Comparison of ENCODE assay signal across 9 mouse cellular contexts in the genomic region with DNA sequence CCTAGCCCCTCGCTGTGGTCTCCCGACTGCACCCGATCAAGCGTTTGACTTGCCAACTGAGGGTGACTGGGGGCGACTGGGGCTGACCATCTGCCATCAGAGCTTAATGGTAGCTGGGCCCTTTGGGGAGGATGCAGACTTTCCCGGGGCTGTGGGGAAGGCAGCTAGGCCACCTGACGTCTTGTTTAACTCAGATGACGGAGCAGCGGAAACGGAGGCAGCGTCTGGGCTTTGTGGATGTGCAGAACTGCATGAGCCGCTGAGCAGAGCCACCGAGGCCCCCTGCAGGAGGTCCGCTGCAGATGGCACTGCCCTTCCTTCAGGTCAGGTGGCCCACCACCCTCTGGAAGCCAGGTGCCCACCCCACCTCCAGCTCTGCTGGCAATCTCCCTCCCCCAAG. TPM values are rescaled to one million over a fixed set of nuclear protein-coding genes. Genes with fewer than 3 reads are reported as not detected.
A peak's percentile ranks its signal among the peaks of the same experiment; 100 is the strongest.
DNase-seq lines count a peak whose midpoint lies in the region; ATAC-seq and TF ChIP-seq lines count a peak whose summit lies in the region.
"Had no signal": no experiment of that assay in that cellular context is flagged by ENCODE, and none has a peak within 500 bp of the region (broad histone marks: within the 10 kb centered on the region; RNA-seq: fewer than 3 reads in every experiment).

No protein-coding gene starts in this region.

- H3K27ac ChIP-seq in kidney, embryonic 15.5 days, result no peak overlapping the region
- H3K27ac ChIP-seq in MEL (ENCODE audit: control insufficient read depth, low read depth, low read length), result no peak overlapping the region
- no peak overlapping the region; the same call in 1 of the 2 replicates for H3K27ac ChIP-seq in forebrain, embryonic 13.5 days
- 0 out of 2 replicates have a peak overlapping the region, but pooled peaks have one; percentile 33 for H3K27ac ChIP-seq in midbrain, embryonic 14.5 days (replicated peaks; ENCODE audit: low read depth, low read length)

- no peaks in the 10 kb centered on the region for H3K27me3 ChIP-seq in kidney, embryonic 15.5 days
- H3K27me3 ChIP-seq in MEL (ENCODE audit: control insufficient read depth in 1 of 2, insufficient read depth in 2 of 2, low read length in 2 of 2), result no peaks in the 10 kb centered on the region
- no peaks in the 10 kb centered on the region for H3K27me3 ChIP-seq in forebrain, embryonic 13.5 days
- H3K27me3 ChIP-seq in midbrain, embryonic 14.5 days (ENCODE audit: control insufficient read depth, insufficient read depth, low read length), result no peaks in the 10 kb centered on the region

- no peak overlapping the region for H3K4me3 ChIP-seq in kidney, embryonic 15.5 days (replicated peaks)
- no peak overlapping the region for H3K4me3 ChIP-seq in MEL (ENCODE audit: control insufficient read depth in 1 of 2, insufficient read depth in 1 of 2, low read depth in 2 of 2, low read length in 2 of 2)
- no peak overlapping the region for H3K4me3 ChIP-seq in forebrain, embryonic 13.5 days
- H3K4me3 ChIP-seq in midbrain, embryonic 14.5 days (replicated peaks; ENCODE audit: low read depth, low read length), result no peak overlapping the region

- no peak for DNase-seq in kidney, postnatal 14 days
- DNase-seq in MEL (ENCODE audit: low read depth, low spot score), result no peak
- DNase-seq in midbrain, embryonic 14.5 days, result peak; percentile 49
- DNase-seq in frontal cortex, postnatal 14 days (ENCODE audit: low spot score in 2 of 2), result no peak
- no peak for DNase-seq in adrenal gland, postnatal 36 days

- 0 out of 2 replicates have a peak overlapping the region, but pooled peaks have one; percentile 29 for H3K9ac ChIP-seq in kidney, embryonic 15.5 days
- no peak overlapping the region for H3K9ac ChIP-seq in MEL (ENCODE audit: control insufficient read depth, low read depth, low read length, poor library complexity, severe bottlenecking)
- no peak overlapping the region; the same call in 1 of the 2 replicates for H3K9ac ChIP-seq in forebrain, embryonic 13.5 days
- H3K9ac ChIP-seq in midbrain, embryonic 14.5 days (replicated peaks; ENCODE audit: low read length), result no peak overlapping the region

- 0 out of 6 replicates have a peak, but pooled peaks of 2 of the 3 experiments have one; percentile 7 to 21 for TF ChIP-seq CTCF in MEL (IDR thresholded peaks at IDR 0.05 in 2 of 3, conservative IDR thresholded peaks at IDR 0.05 in 1 of 3; ENCODE audit: control insufficient read depth in 1 of 3, insufficient read depth in 1 of 3, low read depth in 2 of 3, low read length in 3 of 3, poor library complexity in 1 of 3, severe bottlenecking in 1 of 3)

- no peak for TF ChIP-seq POLR2A in MEL (IDR thresholded peaks at IDR 0.05; ENCODE audit: control insufficient read depth in 1 of 2, insufficient read depth in 1 of 2, low read depth in 1 of 2, low read length in 2 of 2, poor library complexity in 1 of 2)

- H3K4me1 ChIP-seq in kidney, embryonic 15.5 days, result peaks cover 36% of the 10 kb centered on the region
- H3K4me1 ChIP-seq in MEL (ENCODE audit: control insufficient read depth in 1 of 2, insufficient read depth in 2 of 2, low read length in 2 of 2), result peaks cover 5 to 13% of the 10 kb centered on the region in 2 experiments; a peak in 3 of 4 replicates
- H3K4me1 ChIP-seq in forebrain, embryonic 13.5 days, result peaks cover 35% of the 10 kb centered on the region
- H3K4me1 ChIP-seq in midbrain, embryonic 14.5 days (ENCODE audit: control insufficient read depth, insufficient read depth, low read length), result peaks cover 25% of the 10 kb centered on the region; the same call in 1 of the 2 replicates

- no peaks in the 10 kb centered on the region for H3K9me3 ChIP-seq in kidney, embryonic 15.5 days (replicated peaks)
- H3K9me3 ChIP-seq in MEL (replicated peaks; ENCODE audit: insufficient read depth, low read length), result no peaks in the 10 kb centered on the region
- H3K9me3 ChIP-seq in forebrain, embryonic 13.5 days (replicated peaks), result no peaks in the 10 kb centered on the region
- H3K9me3 ChIP-seq in midbrain, embryonic 14.5 days (ENCODE audit: control insufficient read depth, low read length), result no peaks in the 10 kb centered on the region

- TF ChIP-seq EP300 in MEL (IDR thresholded peaks at IDR 0.05; ENCODE audit: low read depth in 1 of 2, low read length in 2 of 2), result no peak

- no peak for ATAC-seq in kidney, embryonic 15.5 days (replicated peaks; ENCODE audit: low FRiP score)
- ATAC-seq in forebrain, embryonic 13.5 days, result no peak
- ATAC-seq in midbrain, embryonic 14.5 days (ENCODE audit: low FRiP score, low TSS enrichment), result no peak
- ATAC-seq in inflammation-experienced regulatory T-cells, adult 6 months, result no peak

- no peaks in the 10 kb centered on the region for H3K79me2 ChIP-seq in MEL (ENCODE audit: control insufficient read depth, insufficient read depth, low read length, poor library complexity)

- TF ChIP-seq RAD21 in MEL (IDR thresholded peaks at IDR 0.05; ENCODE audit: low read depth, low read length), result no peak

- WGBS in kidney, embryonic 15.5 days, result 53% methylated on average over 14 of the region's 14 CpGs
- WGBS in forebrain, embryonic 13.5 days, result 32% methylated on average over 14 of the region's 14 CpGs
- WGBS in midbrain, embryonic 14.5 days, result 20% methylated on average over 14 of the region's 14 CpGs

- H3K4me2 ChIP-seq in kidney, embryonic 15.5 days, result no peak overlapping the region
- peak overlapping the region; percentile 30; the same call in 1 of the 2 replicates for H3K4me2 ChIP-seq in forebrain, embryonic 13.5 days
- H3K4me2 ChIP-seq in midbrain, embryonic 14.5 days (ENCODE audit: low read length), result no peak overlapping the region; the same call in 1 of the 2 replicates

- peaks cover 80% of the 10 kb centered on the region for H3K36me3 ChIP-seq in kidney, embryonic 15.5 days
- H3K36me3 ChIP-seq in MEL (ENCODE audit: control insufficient read depth in 1 of 2, insufficient read depth in 2 of 2, low read length in 2 of 2), result peaks cover 5 to 8% of the 10 kb centered on the region in 2 experiments
- H3K36me3 ChIP-seq in forebrain, embryonic 13.5 days (ENCODE audit: poor library complexity, severe bottlenecking), result peaks cover 33% of the 10 kb centered on the region
- peaks cover 35% of the 10 kb centered on the region for H3K36me3 ChIP-seq in midbrain, embryonic 14.5 days (ENCODE audit: control insufficient read depth, insufficient read depth, low read length)

TF ChIP-seq in MEL, 35 proteins besides CTCF, POLR2A, EP300 and RAD21:
- no peak for TF ChIP-seq USF1 (IDR thresholded peaks at IDR 0.05; ENCODE audit: low read depth, low read length)
- TF ChIP-seq MYB (IDR thresholded peaks at IDR 0.05; ENCODE audit: low read depth, low read length), result no peak
- no peak for TF ChIP-seq NRF1 (IDR thresholded peaks at IDR 0.05; ENCODE audit: insufficient read depth, low read depth, low read length, poor library complexity, severe bottlenecking)
- TF ChIP-seq POLR2AphosphoS5 (IDR thresholded peaks at IDR 0.05; ENCODE audit: borderline replicate concordance, low read depth, low read length), result no peak
- no peak for TF ChIP-seq USF2 (IDR thresholded peaks at IDR 0.05; ENCODE audit: borderline replicate concordance in 1 of 2, insufficient read depth in 1 of 2, low read depth in 1 of 2, low read length in 2 of 2)
- TF ChIP-seq SIN3A (IDR thresholded peaks at IDR 0.05; ENCODE audit: low read length), result no peak
- no peak for TF ChIP-seq SMC3 (IDR thresholded peaks at IDR 0.05; ENCODE audit: low read depth, low read length)
- TF ChIP-seq MAZ (IDR thresholded peaks at IDR 0.05; ENCODE audit: low read depth, low read length), result no peak
- TF ChIP-seq CHD2 (IDR thresholded peaks at IDR 0.05; ENCODE audit: low read length), result no peak
- TF ChIP-seq ETS1 (IDR thresholded peaks at IDR 0.05; ENCODE audit: low read depth, low read length), result no peak
- no peak for TF ChIP-seq ZNF384 (IDR thresholded peaks at IDR 0.05; ENCODE audit: low read depth, low read length)
- no peak for TF ChIP-seq BHLHE40 (IDR thresholded peaks at IDR 0.05; ENCODE audit: borderline replicate concordance, low read depth, low read length)
- TF ChIP-seq ZKSCAN1 (IDR thresholded peaks at IDR 0.05; ENCODE audit: low read depth, low read length), result no peak
- TF ChIP-seq GABPA (IDR thresholded peaks at IDR 0.05; ENCODE audit: low read depth, low read length), result no peak
- no peak for TF ChIP-seq UBTF (IDR thresholded peaks at IDR 0.05; ENCODE audit: borderline replicate concordance, insufficient read depth, low read depth, low read length)
- no peak for TF ChIP-seq NELFE (IDR thresholded peaks at IDR 0.05; ENCODE audit: low read depth, low read length)
- TF ChIP-seq POLR2AphosphoS2 (IDR thresholded peaks at IDR 0.05; ENCODE audit: low read length), result no peak
- TF ChIP-seq MEF2A (IDR thresholded peaks at IDR 0.05; ENCODE audit: extremely low read depth, insufficient replicate concordance, low read depth, low read length, poor library complexity, severe bottlenecking), result no peak
- no peak for TF ChIP-seq ELF1 (IDR thresholded peaks at IDR 0.05; ENCODE audit: low read depth, low read length)
- no peak for TF ChIP-seq GATA1 (IDR thresholded peaks at IDR 0.05; ENCODE audit: low read depth, low read length)

RNA-seq across cellular contexts. Expression of a gene that starts 12.4 kb away (rescaled TPM):
- polyA plus RNA-seq in kidney, embryonic 15.5 days (2015; fragmentation: Nextera tagmentation; extraction: Ambion mirVana), result 297 and 300 TPM in 2 replicates
- 270 and 329 TPM in 2 replicates for total RNA-seq in MEL (2012; rRNA removed)
- 100 to 1,000 TPM in 1 of 2 experiments, not detected in 1; 176 TPM for polyA plus RNA-seq in MEL (2012; ENCODE audit: insufficient read depth in 1 of 2, insufficient read length in 2 of 2, low read depth in 1 of 2, low replicate concordance in 2 of 2, missing spikeins in 1 of 2)
- polyA plus RNA-seq in forebrain, embryonic 13.5 days (2015; fragmentation: Nextera tagmentation; extraction: Ambion mirVana), result 310 and 318 TPM in 2 replicates
- 353 and 471 TPM in 2 replicates for polyA plus RNA-seq in midbrain, embryonic 14.5 days (2014; fragmentation: Nextera tagmentation; extraction: Ambion mirVana)
- 100 to 1,000 TPM; 123 to 139 (median 128) TPM for polyA plus RNA-seq in inflammation-experienced regulatory T-cells, adult 6 months (2017; shearing (Covaris generic))
- 100 to 1,000 TPM; 245 to 370 TPM for total RNA-seq in adrenal gland, postnatal 36 days (2021)

RNA-seq across cellular contexts. Expression of a gene that starts 46.3 kb away (rescaled TPM):
- 0.10 and 0.27 TPM in 2 replicates for polyA plus RNA-seq in kidney, embryonic 15.5 days (2015; fragmentation: Nextera tagmentation; extraction: Ambion mirVana)
- total RNA-seq in MEL (2012; rRNA removed), result not detected in 2 replicates
- polyA plus RNA-seq in MEL (2012; ENCODE audit: insufficient read depth in 1 of 2, insufficient read length in 2 of 2, low read depth in 1 of 2, low replicate concordance in 2 of 2, missing spikeins in 1 of 2), result not detected
- 0.21 and 0.35 TPM in 2 replicates for polyA plus RNA-seq in forebrain, embryonic 13.5 days (2015; fragmentation: Nextera tagmentation; extraction: Ambion mirVana)
- 0.20 and 0.36 TPM in 2 replicates for polyA plus RNA-seq in midbrain, embryonic 14.5 days (2014; fragmentation: Nextera tagmentation; extraction: Ambion mirVana)
- not detected for polyA plus RNA-seq in inflammation-experienced regulatory T-cells, adult 6 months (2017; shearing (Covaris generic))
- total RNA-seq in adrenal gland, postnatal 36 days (2021), result 1 to 10 TPM in 1 of 2 experiments, under 1 TPM in 1; 0.82 to 3.7 TPM
- polyA plus RNA-seq: small intestine, adult 2 months had no signal
